ENCODE assay signal across 13 mouse cellular contexts in the genomic region with DNA sequence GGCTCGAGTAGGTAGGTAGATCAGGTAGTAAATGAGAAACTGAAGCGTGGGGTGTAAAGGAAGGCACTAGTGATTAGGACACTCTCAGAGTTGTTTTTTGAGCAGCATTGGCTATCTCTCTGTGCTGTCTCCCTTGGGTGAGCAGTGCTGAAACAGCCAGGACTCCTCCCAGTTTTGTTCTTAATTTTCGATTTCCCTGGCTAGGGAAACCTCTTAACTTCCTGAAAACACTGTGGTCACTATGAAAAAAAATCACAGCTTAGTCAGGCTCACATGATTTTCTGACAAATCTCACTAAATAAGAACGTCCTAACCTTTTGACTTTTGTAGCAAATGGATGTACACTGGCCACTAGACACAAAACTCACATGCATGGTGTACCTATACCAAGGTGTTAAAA. TPM values are rescaled to one million over a fixed set of nuclear protein-coding genes. Genes with fewer than 3 reads are reported as not detected.
DNase-seq lines count a peak whose midpoint lies in the region; ATAC-seq and TF ChIP-seq lines count a peak whose summit lies in the region.
"Had no signal": no experiment of that assay in that cellular context is flagged by ENCODE, and none has a peak within 500 bp of the region (broad histone marks: within the 10 kb centered on the region; RNA-seq: fewer than 3 reads in every experiment).

A gene (minus strand): TSS at position 92 of the 400 bp plus-strand sequence.

- H3K4me3 ChIP-seq in liver, postnatal 0 days (ENCODE audit: low read depth, low read length), result no peak within 1 kb of the TSS
- H3K4me3 ChIP-seq: myocyte had no signal

- no peaks in the 10 kb centered on the region for H3K27me3 ChIP-seq in liver, postnatal 0 days (ENCODE audit: insufficient read depth, low read length)

- H3K36me3 ChIP-seq in liver, postnatal 0 days (replicated peaks; ENCODE audit: insufficient read depth, low read length), result no peaks in the 10 kb centered on the region
- H3K36me3 ChIP-seq: G1E had no signal

- peak; percentile 7 for DNase-seq in adrenal gland, adult 2 months
- no peak for DNase-seq in adrenal gland, adult 18-20 months (ENCODE audit: low spot score in 2 of 2)
- DNase-seq in liver, postnatal 0 days, result no peak
- no peak for DNase-seq in liver
- peak; percentile 49 for DNase-seq in gastrocnemius, postnatal 25 days
- peak; percentile 56 to 57 for DNase-seq in monocyte, adult 2 months (ENCODE audit: low read depth in 1 of 2, low spot score in 2 of 2)
- DNase-seq in layer of hippocampus, postnatal 25 days (ENCODE audit: extremely low spot score in 1 of 2, low spot score in 1 of 2), result no peak
- DNase-seq: kidney, postnatal 4 days; lung, embryonic 14.5 days had no signal

- TF ChIP-seq EP300 in liver, postnatal 0 days (IDR thresholded peaks at IDR 0.05; ENCODE audit: low read depth), result no peak

- no peak within 1 kb of the TSS for H3K9ac ChIP-seq in liver, postnatal 0 days (replicated peaks)
- H3K9ac ChIP-seq: lung, embryonic 14.5 days had no signal

- peak within 1 kb of the TSS; percentile 69 for H3K27ac ChIP-seq in liver, postnatal 0 days (ENCODE audit: low read depth)

- H3K9me3 ChIP-seq in liver, postnatal 0 days (ENCODE audit: low read length), result no peaks in the 10 kb centered on the region; the same call in 1 of the 2 replicates

- H3K4me1 ChIP-seq in liver, postnatal 0 days (ENCODE audit: insufficient read depth), result no peaks in the 10 kb centered on the region

- TF ChIP-seq CTCF in liver, postnatal 0 days (IDR thresholded peaks at IDR 0.05; ENCODE audit: low read depth), result no peak

- 44% methylated on average over 4 of the region's 4 CpGs for WGBS in liver, postnatal 0 days (ENCODE audit: insufficient replicate concordance)

- H3K4me2 ChIP-seq in liver, postnatal 0 days (ENCODE audit: low read depth, low read length), result no peak within 1 kb of the TSS
- H3K4me2 ChIP-seq: lung, embryonic 14.5 days had no signal

- ATAC-seq in liver, postnatal 0 days, result peak; percentile 72
- no peak for ATAC-seq in CD4-positive, CD25-positive, alpha-beta regulatory T cell, adult 4 months
- ATAC-seq: inflammation-experienced regulatory T-cells, adult 6 months had no signal

RNA-seq across cellular contexts. Expression of the gene that starts here (rescaled TPM):
- total RNA-seq in adrenal gland, adult 2 months (2021), result 1 to 10 TPM; 4.7 to 6.7 TPM
- 1.8 and 2.5 TPM in 2 replicates for polyA plus RNA-seq in adrenal gland, adult 2 months (2012; rRNA removed)
- total RNA-seq in adrenal gland, adult 18-20 months (2021), result 1 to 10 TPM; 4.9 to 8.6 TPM
- polyA plus RNA-seq in liver, postnatal 0 days (2015; fragmentation: Nextera tagmentation; extraction: Ambion mirVana), result 2.5 TPM in 2 replicates
- 1 to 10 TPM; 2.2 to 2.9 TPM for total RNA-seq in gastrocnemius, postnatal 25 days (2021)
- under 1 TPM; 0.09 to 0.16 TPM for polyA plus RNA-seq in CD4-positive, CD25-positive, alpha-beta regulatory T cell, adult 4 months (2017; shearing (Covaris generic))
- total RNA-seq in layer of hippocampus, postnatal 25 days (2021), result under 1 TPM; 0.16 to 0.25 TPM
- polyA plus RNA-seq: G1E had no signal

Comparison
In these comparisons a context has a peak if more than half of its experiments do, and no peak if none do; other contexts are left out.
1. DNase-seq: peak in adrenal gland, adult 2 months (single experiment), gastrocnemius, postnatal 25 days (single experiment) and monocyte, adult 2 months (2 of 2); none in adrenal gland, adult 18-20 months (0 of 2), liver, postnatal 0 days (single experiment), liver (single experiment) and layer of hippocampus, postnatal 25 days (0 of 2).